Mouse (Mus musculus) brain, embryonic 14.5 days (tissue): ENCODE results near the gene Traip.

Experiments used
- CTCF ChIP-seq: fragments of 200-500 bp; IDR thresholded peaks from 2 replicates; pipeline ENCODE4 v1.5.1; 2012; ENCODE audit warnings: inconsistent platforms, mild to moderate bottlenecking, moderate library complexity, borderline replicate concordance; ENCODE audit not compliant: insufficient read depth, insufficient read length; ENCODE audit errors: extremely low read depth
- POLR2A ChIP-seq: fragments of 200-500 bp; IDR thresholded peaks from 2 replicates; pipeline ENCODE4 v1.6.1; 2012; ENCODE audit warnings: mild to moderate bottlenecking, inconsistent platforms, borderline replicate concordance; ENCODE audit not compliant: poor library complexity, insufficient read depth, insufficient read length, severe bottlenecking; ENCODE audit errors: extremely low read depth

GRCm38 (mm10) chr9:107987950-107988349 lies 38.0 kb downstream of the Traip start:
- TF ChIP-seq CTCF (no peak), POLR2A (no peak)
